Mouse (Mus musculus): Measurements from ENCODE around the gene Pus10.

Gene Pus10

DNA sequence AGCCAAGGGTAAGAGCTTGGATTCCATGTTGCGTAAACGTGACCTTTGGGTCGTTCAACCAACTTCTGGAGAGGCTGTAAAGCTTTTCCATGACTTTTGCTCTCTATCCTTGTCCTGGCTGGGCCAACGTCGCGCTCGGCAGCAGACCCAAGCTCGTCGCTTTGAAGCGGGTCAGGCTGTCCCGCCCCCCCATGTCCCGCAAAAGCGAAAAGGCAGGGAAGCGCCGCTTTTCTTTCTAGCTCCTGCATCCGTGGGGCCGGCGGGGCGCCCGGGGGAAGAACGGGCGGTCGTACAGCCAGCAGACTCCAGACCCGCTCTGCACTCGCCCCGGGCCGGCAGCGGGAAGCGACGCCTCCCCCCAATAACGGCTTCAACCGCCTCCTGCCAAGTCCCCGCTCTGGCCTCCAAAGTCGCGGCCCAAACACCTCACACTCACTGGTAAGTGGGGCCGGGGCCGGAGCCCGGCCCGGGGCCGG is at the start of gene Pus10:
TSS of gene Pus10 (plus strand) at position 364 of the 476 bp plus-strand sequence.
- DNase-seq (ENCODE audit: low spot score) = peak; percentile 49

DNA sequence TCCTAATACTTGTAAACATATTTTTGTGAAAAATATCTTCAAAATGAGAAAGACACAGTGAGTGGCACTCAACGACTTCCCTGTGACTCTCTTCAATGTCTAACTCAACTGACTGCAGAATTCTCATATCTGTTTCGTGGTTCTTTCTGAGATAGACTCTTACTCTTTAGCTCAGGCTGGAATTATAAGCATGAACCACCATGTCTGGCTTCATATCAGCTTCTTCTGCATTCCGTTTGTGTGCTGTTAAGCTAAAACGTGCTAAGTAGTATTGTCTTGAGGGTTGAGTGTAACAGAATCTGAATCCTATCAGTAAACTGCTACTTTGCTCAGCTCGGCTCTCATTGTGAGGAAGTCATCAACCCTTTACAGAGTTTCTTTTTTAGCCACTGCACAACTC is 46.5 kb upstream of the Pus10 start:
- no peak for DNase-seq (ENCODE audit: low spot score)

DNA sequence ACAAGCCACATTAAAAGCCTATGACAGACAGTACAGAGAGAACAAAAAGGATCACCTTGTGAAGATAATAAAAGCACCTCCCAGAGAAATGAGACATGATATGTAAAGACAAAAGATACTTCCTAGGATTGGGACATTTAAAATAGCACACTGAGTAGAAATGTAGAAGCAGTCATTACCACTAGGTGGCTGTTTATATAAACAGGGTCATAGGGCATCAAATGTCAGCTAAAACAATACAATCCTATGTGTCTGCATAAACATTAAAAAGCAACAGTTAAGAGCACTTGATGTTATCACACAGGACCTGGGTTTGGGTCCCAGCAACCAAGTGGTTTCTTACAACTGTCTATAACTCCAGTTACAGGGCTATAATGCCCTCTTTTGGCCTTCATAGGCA is 34.8 kb upstream of the Pus10 start:
- DNase-seq (ENCODE audit: low spot score) = no peak

DNA sequence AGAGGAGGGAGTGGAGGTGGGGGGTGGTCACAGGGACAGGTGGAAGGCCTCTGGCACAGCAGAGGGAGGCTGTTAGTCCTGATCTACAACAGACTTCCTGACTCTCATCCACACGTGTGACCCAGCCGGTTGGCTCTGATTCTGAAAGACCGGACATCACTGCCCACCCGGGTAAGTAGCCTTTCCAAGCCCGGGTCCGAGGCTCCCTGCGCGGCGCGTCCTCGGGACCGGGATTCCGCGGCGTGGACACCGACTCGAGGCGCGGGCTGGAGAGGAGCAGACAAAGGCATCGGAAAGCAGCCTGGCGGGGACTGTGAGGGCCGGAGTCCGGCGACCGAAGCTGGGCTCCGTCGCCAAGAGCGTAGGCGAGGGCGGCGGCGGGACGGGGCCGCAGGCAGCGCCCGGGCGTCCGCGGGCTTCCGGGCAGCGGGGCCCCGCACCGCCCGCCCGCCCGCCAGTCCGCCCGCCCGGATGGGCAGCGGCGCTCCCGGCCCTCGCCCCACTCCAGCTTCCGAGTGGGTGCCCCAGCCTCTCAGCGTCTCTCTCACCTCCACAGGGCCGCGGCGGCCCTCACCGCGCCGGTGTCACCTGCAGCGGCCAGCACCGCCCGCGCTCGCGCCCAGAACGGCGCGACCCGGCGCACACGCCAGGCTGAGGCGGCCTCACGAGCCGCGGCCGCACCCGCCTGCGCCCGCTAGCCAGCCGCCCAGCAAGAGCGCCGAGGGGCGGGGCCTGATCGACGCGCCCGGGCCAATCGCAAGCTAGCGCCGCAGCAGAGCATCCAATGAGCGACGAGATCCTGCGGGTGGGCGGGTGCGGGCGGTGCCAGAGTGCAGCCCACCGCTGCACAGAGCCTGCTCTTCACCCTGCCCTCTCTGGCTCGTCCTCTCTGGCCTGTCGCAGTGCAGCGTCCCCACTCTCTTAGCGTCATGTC is 32.3 kb upstream of the Pus10 start, which contains the start of gene 0610010F05Rik:
TSS of gene 0610010F05Rik (minus strand) at position 695 of the 934 bp plus-strand sequence.
- peak; percentile 94 for DNase-seq (ENCODE audit: low spot score)

DNA sequence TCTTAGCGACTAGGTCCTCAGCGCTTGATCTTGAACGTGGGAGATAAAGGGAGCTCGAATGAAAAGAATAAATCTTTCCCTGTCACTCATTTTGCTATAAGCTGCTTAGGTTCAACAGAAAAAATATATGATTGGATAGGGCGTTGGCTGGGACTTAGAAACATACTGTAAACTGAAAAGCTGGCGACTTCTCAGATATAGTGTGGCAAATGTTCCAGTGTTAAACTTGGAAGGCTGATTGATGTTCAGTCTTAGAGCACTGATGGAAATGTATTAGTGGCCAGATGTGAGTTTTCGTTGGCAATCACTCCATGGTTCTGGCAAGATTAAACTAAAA is 31.6 kb upstream of the Pus10 start:
- no peak for DNase-seq (ENCODE audit: low spot score)

DNA sequence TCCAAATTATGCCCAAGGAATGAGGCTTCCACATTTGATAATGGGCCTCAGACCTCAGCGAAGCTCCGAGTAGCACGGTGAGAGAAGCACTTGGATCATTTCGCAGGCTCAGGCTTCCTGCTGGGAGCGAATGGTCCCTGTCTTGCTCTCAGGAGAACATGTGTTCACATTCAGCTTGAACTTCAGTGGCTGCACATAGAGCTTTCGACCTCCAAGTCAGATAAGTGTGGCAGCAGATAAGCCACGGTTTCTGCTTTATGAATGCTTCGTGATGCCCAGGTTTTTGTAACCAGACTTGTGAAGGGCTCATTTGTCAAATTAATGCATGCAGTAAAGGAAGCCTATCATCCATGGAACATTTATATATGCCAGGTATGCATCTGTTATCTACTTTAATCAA is 30.9 kb upstream of the Pus10 start:
- no peak for DNase-seq (ENCODE audit: low spot score)

DNA sequence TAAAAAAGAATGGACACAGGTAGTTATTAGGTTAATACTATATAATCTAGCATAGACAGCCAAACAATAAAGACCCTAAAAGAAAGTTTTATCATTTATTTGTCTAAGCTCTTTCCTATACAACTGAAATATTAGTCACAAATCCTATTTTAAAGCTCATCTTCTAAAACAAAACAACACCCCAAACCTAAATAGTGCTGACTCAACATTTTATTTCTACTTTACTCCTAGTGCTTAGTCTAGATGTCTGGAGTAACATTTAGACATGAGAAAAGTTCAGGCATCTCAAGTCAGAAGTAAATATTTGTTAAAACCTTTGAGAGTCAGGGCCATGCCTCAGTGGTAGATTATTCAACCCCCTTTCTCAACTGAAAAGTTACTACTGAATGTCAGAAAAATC is 18.0 kb upstream of the Pus10 start:
- no peak for DNase-seq (ENCODE audit: low spot score)

DNA sequence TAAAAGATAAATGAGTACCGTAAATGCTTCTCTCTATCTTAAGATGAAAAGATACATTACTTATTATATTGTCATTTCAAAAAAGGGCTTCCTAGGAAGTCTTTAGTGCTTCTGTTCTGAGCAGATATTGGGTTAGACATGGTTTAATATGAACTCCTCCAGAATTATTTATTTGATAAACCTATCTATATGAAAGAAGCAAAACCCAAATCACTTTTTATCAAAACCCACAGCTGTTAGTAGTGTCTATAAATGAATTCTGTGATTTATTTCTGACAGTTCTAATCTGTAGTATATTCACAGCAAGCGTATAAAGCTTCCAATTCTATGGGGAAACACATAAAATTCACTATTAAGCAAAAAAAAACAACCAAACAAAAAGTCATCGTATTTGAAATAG is 17.6 kb upstream of the Pus10 start:
- no peak for DNase-seq (ENCODE audit: low spot score)

DNA sequence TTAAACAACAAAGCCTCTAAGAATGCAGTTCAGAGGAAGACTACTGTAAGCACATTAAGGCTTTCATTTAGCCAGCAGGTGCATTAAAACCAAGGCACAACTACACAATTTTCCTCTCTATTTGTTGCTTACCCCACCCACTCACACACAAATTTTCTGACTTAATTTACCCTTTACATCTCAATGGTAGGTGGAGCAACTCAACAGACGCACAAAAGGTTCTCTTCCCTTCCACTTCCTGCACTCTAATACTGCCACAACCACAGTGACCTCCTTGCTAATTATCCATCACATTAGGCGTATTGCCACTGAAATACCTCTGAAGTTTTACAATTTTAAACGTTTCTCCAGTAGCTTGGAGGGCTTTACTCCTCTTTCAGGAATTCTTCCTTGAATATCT is 11.8 kb upstream of the Pus10 start:
- no peak for DNase-seq (ENCODE audit: low spot score)

DNA sequence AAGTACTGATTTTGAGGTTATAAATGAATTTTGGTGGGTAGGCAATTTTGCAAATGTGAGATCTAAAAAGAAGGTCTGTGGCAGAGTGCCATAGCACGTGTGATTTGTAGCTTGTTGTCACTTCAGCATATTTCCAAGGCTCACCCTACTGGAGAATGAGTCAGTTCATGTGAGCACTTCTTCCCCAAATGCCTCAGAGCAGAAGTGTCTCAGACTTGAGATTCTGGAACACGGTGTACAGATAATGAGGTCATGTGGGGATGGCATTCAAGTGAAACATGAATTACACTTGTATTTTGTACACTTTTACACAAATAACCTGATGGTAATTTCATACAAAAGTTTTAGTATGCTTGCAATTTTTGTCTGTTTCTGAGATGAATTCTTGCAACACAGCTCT is 7.7 kb upstream of the Pus10 start:
- DNase-seq (ENCODE audit: low spot score) = no peak

DNA sequence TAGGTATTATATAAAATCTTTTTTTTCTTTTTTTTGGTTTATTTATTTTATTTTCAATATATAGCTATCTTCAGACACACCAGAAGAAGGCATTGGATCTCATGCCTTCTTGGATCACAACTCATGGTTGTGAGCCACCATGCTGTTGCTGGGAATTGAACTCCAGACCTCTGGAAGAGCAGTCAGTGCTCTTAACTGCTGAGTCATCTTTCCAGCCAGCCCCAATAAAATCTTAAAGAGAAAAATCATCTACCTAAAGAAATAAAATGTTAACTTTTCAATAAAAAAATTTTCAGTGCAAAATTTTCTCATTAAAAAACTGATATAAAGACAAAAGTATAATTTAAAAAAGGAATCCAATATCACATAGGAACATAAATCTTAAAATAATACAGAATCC is 1.2 kb upstream of the Pus10 start:
- DNase-seq (ENCODE audit: low spot score) = no peak

DNA sequence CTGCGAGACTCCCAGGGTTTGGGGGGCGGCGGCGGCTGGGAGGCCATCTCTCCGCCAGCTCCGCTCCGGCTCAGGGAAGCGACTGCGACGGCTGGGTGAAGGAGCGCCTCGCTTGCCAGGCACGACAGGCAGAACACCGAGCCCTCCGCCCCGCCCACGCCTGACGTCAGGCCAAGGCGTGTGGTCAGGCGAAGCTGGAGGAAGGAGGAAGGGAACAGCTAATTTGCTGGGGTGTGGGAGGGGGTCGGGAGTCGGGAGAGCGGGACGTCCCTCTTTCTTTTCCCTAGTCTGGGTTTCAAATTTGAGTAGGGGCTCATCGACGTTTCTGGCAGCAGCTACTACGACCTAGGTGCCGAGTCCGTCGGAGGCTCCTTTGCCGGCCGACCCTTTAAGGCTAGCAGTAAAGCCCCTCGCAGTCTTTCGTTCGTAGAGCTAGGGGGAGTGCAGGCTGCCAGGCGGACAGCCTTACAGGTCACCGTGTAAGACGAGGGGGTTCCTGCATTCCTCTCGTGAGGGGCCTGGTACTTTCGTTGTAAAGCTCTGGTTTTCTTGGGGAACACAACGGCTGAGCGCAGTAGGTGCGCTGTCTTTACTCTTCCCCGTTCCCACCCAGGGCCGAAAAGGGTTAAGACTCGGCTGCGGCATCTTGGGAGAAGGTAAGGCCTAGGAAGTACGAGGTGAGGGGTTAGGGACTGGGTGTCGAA is 476 bp downstream of the Pus10 start, which contains the start of gene Pex13:
TSS of gene Pex13 (minus strand) at position 162 of the 704 bp plus-strand sequence.
- peak; percentile 99 for DNase-seq (ENCODE audit: low spot score)

DNA sequence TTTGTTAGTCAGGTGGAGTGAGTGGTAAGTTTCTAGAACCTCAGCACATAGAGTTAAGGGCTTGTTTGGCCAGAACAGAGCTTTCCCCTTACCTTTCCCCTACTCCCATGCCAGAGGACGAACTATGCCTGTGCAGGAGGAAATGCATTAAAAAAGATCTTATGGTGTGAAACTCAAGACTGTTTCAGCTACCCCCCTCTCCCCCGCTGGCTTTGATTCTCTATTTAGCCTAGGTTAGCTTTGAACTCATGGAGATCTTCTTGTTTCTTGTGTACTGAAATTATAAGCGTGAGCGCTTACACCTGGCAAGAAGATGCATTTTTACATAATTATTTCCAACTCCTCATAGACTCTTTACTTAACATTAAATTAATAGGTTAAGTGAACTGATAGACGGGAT is 1.1 kb downstream of the Pus10 start:
- DNase-seq (ENCODE audit: low spot score) = no peak

DNA sequence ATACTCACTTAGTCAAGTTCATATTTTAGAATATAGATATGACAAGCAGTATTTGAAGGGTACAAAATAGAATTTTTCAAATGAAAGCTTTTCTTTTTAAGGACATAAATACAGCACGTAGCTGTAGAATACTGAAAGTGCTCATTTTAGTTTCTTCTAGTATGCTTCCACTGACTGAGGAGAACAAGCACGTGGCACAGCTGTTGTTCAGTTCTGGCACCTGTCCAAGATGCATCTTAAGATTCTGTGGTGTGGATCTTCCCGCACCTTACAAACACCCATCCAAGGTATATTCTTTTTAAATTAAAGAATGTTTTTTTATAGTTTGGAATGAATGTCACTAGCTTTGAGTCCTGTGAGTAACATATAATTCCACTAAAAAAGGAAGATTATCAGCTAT is 1.7 kb downstream of the Pus10 start:
- no peak for DNase-seq (ENCODE audit: low spot score)

DNA sequence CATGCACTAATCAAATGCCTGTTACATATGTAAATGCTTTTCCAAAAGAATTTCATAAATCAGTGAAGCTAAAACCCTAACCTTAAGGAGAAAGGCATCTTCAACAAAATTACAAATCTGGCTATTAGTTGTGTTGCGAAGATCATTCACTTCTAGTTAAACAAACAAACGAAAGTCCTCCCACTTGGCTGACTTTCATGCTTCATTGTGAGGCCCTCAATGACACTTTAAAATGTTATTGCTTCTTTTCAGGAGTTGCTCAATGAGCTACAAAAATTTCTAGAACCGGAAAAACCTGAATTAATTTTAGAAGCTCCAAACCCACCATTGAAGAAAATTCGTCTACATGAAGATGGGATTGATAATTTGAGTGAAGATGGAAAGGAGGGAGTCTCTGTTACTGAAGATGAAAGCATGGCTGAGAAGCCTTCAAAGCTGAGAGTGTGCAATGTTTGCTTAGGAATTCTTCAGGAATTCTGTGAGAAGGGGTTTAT is 6.8 kb downstream of the Pus10 start:
- no peak for DNase-seq (ENCODE audit: low spot score)

DNA sequence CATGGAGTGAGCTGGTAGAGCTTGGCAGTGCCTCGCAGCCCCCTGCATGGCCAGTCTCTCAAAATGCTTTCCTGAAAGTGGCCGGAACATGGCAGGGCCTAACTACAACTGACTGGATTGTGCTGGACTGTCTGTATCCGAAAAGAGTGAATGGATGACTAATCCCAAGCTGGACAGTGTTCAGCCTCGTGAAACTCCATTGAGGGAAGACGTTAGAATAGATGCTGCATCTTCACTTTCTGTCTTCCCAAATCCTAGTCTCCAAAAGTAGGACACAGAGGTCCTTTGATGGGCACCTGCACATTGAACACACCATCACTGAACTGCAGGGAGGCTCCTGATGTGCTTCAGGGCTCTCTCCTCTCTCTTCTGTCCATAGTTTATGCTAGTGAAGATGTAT is 10.6 kb downstream of the Pus10 start:
- DNase-seq (ENCODE audit: low spot score) = no peak

DNA sequence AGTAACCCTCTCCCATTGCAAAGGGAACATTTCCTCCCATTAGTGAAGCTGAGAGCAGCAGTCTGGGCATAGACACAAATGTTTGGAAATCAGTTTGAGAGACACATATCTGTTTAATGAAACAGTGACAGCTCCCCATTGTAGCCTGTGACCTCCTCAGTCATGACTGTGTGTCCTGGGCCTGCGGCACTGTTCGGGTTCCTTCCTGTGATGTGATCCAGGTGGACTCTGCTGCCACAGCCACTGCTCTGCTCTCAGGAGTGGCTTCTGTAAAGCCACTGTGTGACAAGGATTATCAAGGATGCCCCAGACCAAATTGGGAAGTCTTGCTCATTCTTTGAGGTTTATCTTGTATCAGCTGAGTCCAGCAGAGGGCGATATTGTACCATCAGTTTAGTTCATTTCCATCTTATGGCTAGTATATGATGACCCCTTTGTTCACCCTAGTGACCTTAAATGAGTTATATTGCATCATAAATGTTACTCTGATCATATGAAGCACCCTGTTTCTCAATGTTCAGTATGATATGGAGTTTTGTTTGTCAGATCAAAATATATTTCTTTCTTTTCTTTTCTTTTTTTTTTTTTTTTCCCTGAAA is 13.7 kb downstream of the Pus10 start:
- peak; percentile 90 for DNase-seq (ENCODE audit: low spot score)

DNA sequence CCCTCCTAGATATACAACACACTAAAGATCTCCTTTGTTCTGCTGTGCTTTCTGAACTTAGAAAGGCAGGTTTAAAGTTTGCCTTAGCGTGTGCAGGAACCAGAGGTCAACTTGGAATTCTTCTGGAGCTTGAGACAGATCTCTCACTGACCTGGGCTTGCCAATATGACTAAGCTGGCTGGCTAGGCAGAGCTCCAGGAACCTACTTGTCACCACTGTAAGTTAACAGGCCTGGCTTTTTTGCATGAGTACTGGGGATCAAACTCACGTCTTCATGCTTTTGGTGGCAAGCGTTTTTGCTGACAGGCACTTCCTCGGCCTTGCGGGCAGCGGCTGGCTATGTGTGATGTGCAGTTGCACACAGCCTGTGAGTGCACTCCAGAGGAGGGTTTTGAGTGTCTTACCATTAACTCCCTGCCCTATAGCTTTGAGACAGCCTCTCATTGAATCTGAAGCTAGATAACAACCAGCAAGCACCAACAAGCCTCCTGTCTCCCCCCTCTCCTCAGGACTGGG is 15.0 kb downstream of the Pus10 start:
- no peak for DNase-seq (ENCODE audit: low spot score)

DNA sequence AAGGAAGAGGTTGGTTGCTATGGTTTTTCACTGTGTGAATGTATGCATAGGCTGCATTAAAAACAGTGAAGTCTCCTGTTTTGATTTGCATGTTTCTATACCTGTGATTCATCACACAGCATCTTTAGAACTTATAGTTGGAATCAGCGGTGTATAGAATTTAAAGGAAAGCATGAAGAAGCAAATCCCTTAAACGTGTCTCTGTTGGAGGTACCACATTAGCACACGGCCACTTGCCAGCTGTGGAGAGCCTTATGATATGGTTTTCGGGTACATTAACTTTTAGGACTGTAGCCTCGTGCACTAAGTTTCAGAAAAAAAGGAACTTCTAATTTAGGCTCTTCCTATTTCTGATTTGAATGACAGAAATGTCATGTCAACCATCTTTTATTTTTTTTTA is 17.1 kb downstream of the Pus10 start:
- no peak for DNase-seq (ENCODE audit: low spot score)

DNA sequence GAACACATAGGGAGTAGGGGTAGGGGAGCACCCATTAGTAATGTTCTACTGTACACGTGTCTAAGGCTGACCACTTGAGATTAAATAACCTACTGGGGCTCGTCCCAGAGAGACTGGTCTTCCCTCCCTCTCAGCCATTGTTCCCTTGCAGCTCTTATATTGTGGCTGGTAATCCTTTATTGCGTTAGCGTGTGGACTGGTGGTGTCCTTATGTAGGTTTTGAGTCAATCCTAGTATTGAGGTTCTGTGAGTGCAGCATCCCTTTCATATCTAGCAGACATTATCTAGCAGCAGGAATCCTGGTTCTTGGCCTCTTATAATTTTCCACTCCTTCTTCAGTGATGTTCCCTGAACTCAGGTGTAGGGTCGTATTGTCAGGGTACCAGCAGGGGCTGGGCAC is 21.2 kb downstream of the Pus10 start:
- no peak for DNase-seq (ENCODE audit: low spot score)

DNA sequence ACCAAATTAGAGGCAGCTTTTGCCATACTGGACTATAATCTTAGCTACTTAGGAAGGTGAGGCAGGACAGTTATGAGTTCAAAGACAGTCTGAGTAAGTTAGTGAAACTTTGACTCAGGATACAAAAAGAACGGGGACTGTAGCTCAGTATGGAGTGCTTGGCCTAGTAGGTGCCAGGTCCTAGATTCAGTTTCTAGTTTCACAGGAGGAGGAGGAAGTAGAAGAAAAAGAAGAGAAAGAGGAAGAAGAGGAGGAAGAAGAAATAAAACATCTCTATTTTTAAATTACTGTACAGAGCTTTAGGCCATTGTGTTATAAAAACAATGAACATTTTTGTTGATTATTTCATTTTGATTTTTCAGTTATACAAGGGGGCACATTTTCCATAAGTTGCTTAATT is 22.6 kb downstream of the Pus10 start:
- no peak for DNase-seq (ENCODE audit: low spot score)

DNA sequence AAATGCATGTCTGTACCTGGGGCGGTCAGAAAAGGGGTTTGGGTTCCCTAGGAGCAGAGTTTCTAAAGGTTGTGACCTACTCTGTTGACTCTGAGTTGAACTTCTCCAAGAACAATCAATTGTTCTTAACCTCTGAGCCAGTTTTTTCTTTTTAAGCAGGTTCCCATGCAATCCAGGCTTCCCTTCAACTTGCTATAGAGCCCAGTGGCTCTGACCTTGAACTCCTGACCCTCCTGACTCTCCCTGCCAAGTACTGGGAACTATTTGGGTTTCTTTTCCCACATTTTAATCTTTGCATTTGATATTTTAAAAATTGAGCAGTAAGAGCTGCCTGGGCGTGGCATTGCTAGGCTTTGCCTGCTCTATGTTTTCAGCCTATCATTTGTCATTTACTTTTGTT is 27.8 kb downstream of the Pus10 start:
- DNase-seq (ENCODE audit: low spot score) = no peak

Data from embryo, embryonic 10 days (tissue).